Mouse (Mus musculus): ENCODE measurements around the gene Ctdnep1. TPM values are rescaled to one million over a fixed set of nuclear protein-coding genes. Genes with fewer than 3 reads are reported as not detected.

Ctdnep1 gene
- 23.0 and 24.3 TPM in 2 replicates for polyA plus RNA-seq (2016; fragmentation: Nextera tagmentation; extraction: Ambion mirVana)

DNA sequence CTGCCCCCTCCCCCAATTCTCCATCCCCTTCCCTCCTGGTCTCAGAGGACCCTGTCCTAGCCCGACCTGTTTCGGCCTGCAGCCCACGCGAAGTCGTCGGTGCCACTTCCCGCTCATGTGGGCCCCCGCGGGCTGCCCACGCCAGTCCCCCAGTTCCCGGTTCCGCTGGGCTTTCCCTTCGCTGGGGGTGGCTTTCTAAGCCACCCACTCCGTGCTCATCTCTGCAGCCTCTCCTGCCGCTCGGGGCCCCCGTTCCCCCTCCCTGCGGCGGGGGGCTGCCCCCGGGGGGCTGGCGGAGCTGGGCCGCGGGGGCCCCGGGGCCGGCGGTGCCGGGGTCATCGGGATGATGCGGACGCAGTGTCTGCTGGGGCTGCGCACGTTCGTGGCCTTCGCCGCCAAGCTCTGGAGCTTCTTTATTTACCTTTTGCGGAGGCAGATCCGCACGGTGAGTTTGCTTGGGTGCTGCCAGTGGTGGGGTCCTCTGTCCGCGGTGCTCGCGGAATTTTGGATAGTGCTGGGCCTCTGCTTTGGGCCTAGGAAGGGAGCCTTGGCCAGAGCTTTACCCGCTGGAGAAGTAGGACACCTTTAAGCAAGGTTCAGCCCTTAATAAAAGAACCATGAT, at the start of gene Ctdnep1:
Gene Ctdnep1 (plus strand): TSS at position 16 of the 622 bp plus-strand sequence.
- peak within 1 kb of the TSS; percentile 94 for H3K4me3 ChIP-seq
- H3K9ac ChIP-seq, result peak within 1 kb of the TSS; percentile 95
- no peaks in the 10 kb centered on the region for H3K27me3 ChIP-seq (replicated peaks)
- peaks cover 27% of the 10 kb centered on the region for H3K4me1 ChIP-seq
- WGBS, result under 1% methylated on average over 43 of the region's 43 CpGs
- H3K4me2 ChIP-seq (replicated peaks), result peak within 1 kb of the TSS; percentile 92
- ATAC-seq (ENCODE audit: low FRiP score, low read depth), result peak; percentile 45
- peaks cover 25% of the 10 kb centered on the region for H3K36me3 ChIP-seq
- H3K9me3 ChIP-seq, result no peaks in the 10 kb centered on the region
- H3K27ac ChIP-seq, result peak within 1 kb of the TSS; percentile 96

GRCm38 (mm10) chr11:69931769-69932168, 49.2 kb upstream of the Ctdnep1 start:
- no peak overlapping the region for H3K4me3 ChIP-seq
- WGBS, result 73% methylated on average over 8 of the region's 8 CpGs
- no peak overlapping the region for H3K4me2 ChIP-seq (replicated peaks)
- peaks cover 16% of the 10 kb centered on the region for H3K27me3 ChIP-seq (replicated peaks)
- ATAC-seq (ENCODE audit: low FRiP score, low read depth), result no peak
- no peaks in the 10 kb centered on the region for H3K9me3 ChIP-seq
- H3K9ac ChIP-seq, result no peak overlapping the region
- H3K4me1 ChIP-seq, result peaks cover 20% of the 10 kb centered on the region
- no peak overlapping the region for H3K27ac ChIP-seq
- no peaks in the 10 kb centered on the region for H3K36me3 ChIP-seq

DNA sequence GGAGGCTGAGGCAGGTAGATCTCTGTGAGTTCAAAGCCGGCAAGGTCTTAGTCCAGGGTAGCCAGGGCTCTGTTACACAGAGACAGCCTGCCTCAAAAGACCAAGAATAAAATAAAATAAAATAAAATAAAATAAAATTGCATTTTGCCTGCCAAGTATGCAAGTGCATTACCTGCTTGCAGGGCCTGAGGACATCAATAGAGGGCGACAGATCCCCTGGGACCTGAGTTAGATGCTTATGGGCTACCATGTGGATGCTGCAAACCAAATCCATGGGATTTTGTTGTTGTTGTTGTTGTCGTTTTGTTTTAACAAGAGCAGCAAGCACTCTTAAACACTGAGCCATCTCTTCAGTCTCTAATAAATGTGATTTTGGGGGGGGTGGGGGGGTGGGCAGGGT, 48.7 kb upstream of the Ctdnep1 start:
- Histone ChIP-seq H3K27ac (no peak overlapping the region), H3K9ac (no peak overlapping the region), H3K4me3 (no peak overlapping the region), H3K4me2 (replicated peaks) (no peak overlapping the region), H3K36me3 (no peaks in the 10 kb centered on the region), H3K4me1 (peaks cover 23% of the 10 kb centered on the region), H3K27me3 (replicated peaks) (peaks cover 21% of the 10 kb centered on the region), H3K9me3 (no peaks in the 10 kb centered on the region)
- 44% methylated on average over 3 of the region's 3 CpGs for WGBS
- no peak for ATAC-seq (ENCODE audit: low FRiP score, low read depth)

GRCm38 (mm10) chr11:69933066-69933465, 47.9 kb upstream of the Ctdnep1 start:
- no peaks in the 10 kb centered on the region for H3K36me3 ChIP-seq
- peaks cover 23% of the 10 kb centered on the region for H3K4me1 ChIP-seq
- H3K4me2 ChIP-seq (replicated peaks), result no peak overlapping the region
- no peaks in the 10 kb centered on the region for H3K9me3 ChIP-seq
- WGBS, result 82% methylated on average over 4 of the region's 4 CpGs
- H3K27ac ChIP-seq, result no peak overlapping the region
- no peak overlapping the region for H3K9ac ChIP-seq
- no peak overlapping the region for H3K4me3 ChIP-seq
- peaks cover 29% of the 10 kb centered on the region for H3K27me3 ChIP-seq (replicated peaks)
- ATAC-seq (ENCODE audit: low FRiP score, low read depth), result no peak

- peaks cover 40% of the 10 kb centered on the region for H3K27me3 ChIP-seq (replicated peaks)
Measured at GRCm38 (mm10) chr11:69934169-69934568, 46.8 kb upstream of the Ctdnep1 start.

GRCm38 (mm10) chr11:69934681-69935080, 46.3 kb upstream of the Ctdnep1 start:
- peaks cover 41% of the 10 kb centered on the region for H3K27me3 ChIP-seq (replicated peaks)
- H3K4me2 ChIP-seq (replicated peaks), result peak overlapping the region; percentile 100
- no peak overlapping the region for H3K4me3 ChIP-seq

More at GRCm38 (mm10) chr11:69934169-69934568, 46.8 kb upstream of the Ctdnep1 start:
- Histone ChIP-seq H3K27ac (no peak overlapping the region), H3K9ac (no peak overlapping the region), H3K4me3 (peak overlapping the region; percentile 13; the same call in 1 of the 2 replicates), H3K4me2 (replicated peaks) (peak overlapping the region; percentile 50), H3K36me3 (no peaks in the 10 kb centered on the region), H3K4me1 (peaks cover 23% of the 10 kb centered on the region), H3K9me3 (no peaks in the 10 kb centered on the region)
- WGBS, result 2% methylated on average over 18 of the region's 18 CpGs
- no peak for ATAC-seq (ENCODE audit: low FRiP score, low read depth)

GRCm38 (mm10) chr11:69935137-69935879, 45.6 kb upstream of the Ctdnep1 start, which contains the start of gene Ybx2:
Gene Ybx2 (plus strand): TSS chr11:69935796.
- Histone ChIP-seq H3K36me3 (no peaks in the 10 kb centered on the region), H3K27me3 (replicated peaks) (peaks cover 41% of the 10 kb centered on the region), H3K27ac (no peak within 1 kb of the TSS; the same call in 1 of the 2 replicates), H3K4me1 (peaks cover 23% of the 10 kb centered on the region), H3K4me3 (peak within 1 kb of the TSS; percentile 56), H3K4me2 (replicated peaks) (peak within 1 kb of the TSS; percentile 100), H3K9ac (peak within 1 kb of the TSS; percentile 64), H3K9me3 (no peaks in the 10 kb centered on the region)
- ATAC-seq (ENCODE audit: low FRiP score, low read depth), result peak; percentile 86
- 2% methylated on average over 53 of the region's 62 CpGs for WGBS

More at GRCm38 (mm10) chr11:69934681-69935080, 46.3 kb upstream of the Ctdnep1 start:
- Histone ChIP-seq H3K4me1 (peaks cover 23% of the 10 kb centered on the region), H3K9ac (no peak overlapping the region), H3K27ac (no peak overlapping the region), H3K36me3 (no peaks in the 10 kb centered on the region), H3K9me3 (no peaks in the 10 kb centered on the region)
- 23% methylated on average over 6 of the region's 6 CpGs for WGBS
- ATAC-seq (ENCODE audit: low FRiP score, low read depth), result no peak

- H3K9ac ChIP-seq, result peak overlapping the region; percentile 64
- peaks cover 23% of the 10 kb centered on the region for H3K4me1 ChIP-seq
- peak; percentile 13; the same call in 1 of the 2 replicates for ATAC-seq (ENCODE audit: low FRiP score, low read depth)
- H3K9me3 ChIP-seq, result no peaks in the 10 kb centered on the region
- H3K36me3 ChIP-seq, result no peaks in the 10 kb centered on the region
- H3K27me3 ChIP-seq (replicated peaks), result peaks cover 41% of the 10 kb centered on the region
- peak overlapping the region; percentile 100 for H3K4me2 ChIP-seq (replicated peaks)
- H3K4me3 ChIP-seq, result peak overlapping the region; percentile 56
- no peak overlapping the region for H3K27ac ChIP-seq
- WGBS, result 1% methylated on average over 30 of the region's 30 CpGs
Measured at GRCm38 (mm10) chr11:69936156-69936555, 44.8 kb upstream of the Ctdnep1 start.

- H3K36me3 ChIP-seq, result no peaks in the 10 kb centered on the region
- WGBS, result 50% methylated on average over 9 of the region's 9 CpGs
- H3K9me3 ChIP-seq, result no peaks in the 10 kb centered on the region
- H3K9ac ChIP-seq, result no peak overlapping the region
- H3K27ac ChIP-seq, result no peak overlapping the region
- peak overlapping the region; percentile 100 for H3K4me2 ChIP-seq (replicated peaks)
- H3K27me3 ChIP-seq (replicated peaks), result peaks cover 41% of the 10 kb centered on the region
- H3K4me3 ChIP-seq, result no peak overlapping the region
- no peak for ATAC-seq (ENCODE audit: low FRiP score, low read depth)
- H3K4me1 ChIP-seq, result peaks cover 23% of the 10 kb centered on the region
Measured at GRCm38 (mm10) chr11:69936714-69937347, 44.1 kb upstream of the Ctdnep1 start.

GRCm38 (mm10) chr11:69937385-69937784, 43.6 kb upstream of the Ctdnep1 start:
- 45% methylated on average over 4 of the region's 4 CpGs for WGBS
- H3K4me3 ChIP-seq, result no peak overlapping the region
- H3K27me3 ChIP-seq (replicated peaks), result peaks cover 41% of the 10 kb centered on the region

GRCm38 (mm10) chr11:69937834-69938233, 43.1 kb upstream of the Ctdnep1 start:
- no peak for ATAC-seq (ENCODE audit: low FRiP score, low read depth)
- WGBS, result 69% methylated on average over 5 of the region's 5 CpGs
- no peak overlapping the region for H3K9ac ChIP-seq
- peaks cover 41% of the 10 kb centered on the region for H3K27me3 ChIP-seq (replicated peaks)
- H3K4me1 ChIP-seq, result peaks cover 23% of the 10 kb centered on the region
- H3K9me3 ChIP-seq, result no peaks in the 10 kb centered on the region
- H3K27ac ChIP-seq, result no peak overlapping the region
- no peak overlapping the region for H3K4me3 ChIP-seq
- no peaks in the 10 kb centered on the region for H3K36me3 ChIP-seq
- peak overlapping the region; percentile 100; the same call in 1 of the 2 replicates for H3K4me2 ChIP-seq (replicated peaks)

More at GRCm38 (mm10) chr11:69937385-69937784, 43.6 kb upstream of the Ctdnep1 start:
- Histone ChIP-seq H3K4me1 (peaks cover 23% of the 10 kb centered on the region), H3K36me3 (no peaks in the 10 kb centered on the region), H3K27ac (no peak overlapping the region), H3K9me3 (no peaks in the 10 kb centered on the region), H3K9ac (no peak overlapping the region), H3K4me2 (replicated peaks) (peak overlapping the region; percentile 100; the same call in 1 of the 2 replicates)
- ATAC-seq (ENCODE audit: low FRiP score, low read depth), result no peak

Measured in neural tube, embryonic 12.5 days (tissue).